Mouse (Mus musculus): ENCODE data around the gene Carhsp1. TPM values are rescaled to one million over a fixed set of nuclear protein-coding genes. Genes with fewer than 3 reads are reported as not detected.

Carhsp1 gene
- total and polyA plus RNA-seq, 3 experiments, result 19.5 to 28.0 TPM; not detected in 1

- Histone ChIP-seq H3K4me1 (ENCODE audit: control insufficient read depth in 1 of 2, insufficient read depth in 2 of 2, low read length in 2 of 2) (peaks cover 6 to 18% of the 10 kb centered on the region in 2 experiments), H3K9ac (ENCODE audit: control insufficient read depth, low read depth, low read length, poor library complexity, severe bottlenecking) (no peak overlapping the region), H3K36me3 (ENCODE audit: control insufficient read depth in 1 of 2, insufficient read depth in 2 of 2, low read length in 2 of 2) (peaks cover 0 to 10% of the 10 kb centered on the region in 2 experiments; a peak in 3 of 4 replicates), H3K27ac (ENCODE audit: control insufficient read depth, low read depth, low read length) (no peak overlapping the region), H3K9me3 (replicated peaks; ENCODE audit: insufficient read depth, low read length) (no peaks in the 10 kb centered on the region), H3K79me2 (ENCODE audit: control insufficient read depth, insufficient read depth, low read length, poor library complexity) (no peaks in the 10 kb centered on the region; the same call in 1 of the 2 replicates), H3K27me3 (ENCODE audit: control insufficient read depth in 1 of 2, insufficient read depth in 2 of 2, low read length in 2 of 2) (no peaks in the 10 kb centered on the region), H3K4me3 (ENCODE audit: control insufficient read depth in 1 of 2, insufficient read depth in 1 of 2, low read depth in 2 of 2, low read length in 2 of 2) (no peak overlapping the region)
- no peak for TF ChIP-seq MYC (IDR thresholded peaks at IDR 0.05; ENCODE audit: low read depth, low read length)
- TF ChIP-seq ZMIZ1 (IDR thresholded peaks at IDR 0.05; ENCODE audit: low read depth, low read length), result no peak
- no peak for TF ChIP-seq E2F4 (IDR thresholded peaks at IDR 0.05; ENCODE audit: borderline replicate concordance, low read depth, low read length)
- TF ChIP-seq EP300 (IDR thresholded peaks at IDR 0.05; ENCODE audit: low read depth in 1 of 2, low read length in 2 of 2), result no peak
- TF ChIP-seq MAX (IDR thresholded peaks at IDR 0.05; ENCODE audit: low read length), result no peak
- no peak for TF ChIP-seq USF1 (IDR thresholded peaks at IDR 0.05; ENCODE audit: low read depth, low read length)
- no peak for TF ChIP-seq ELF1 (IDR thresholded peaks at IDR 0.05; ENCODE audit: low read depth, low read length)
- TF ChIP-seq GABPA (IDR thresholded peaks at IDR 0.05; ENCODE audit: low read depth, low read length), result no peak
- no peak for TF ChIP-seq POLR2A (IDR thresholded peaks at IDR 0.05; ENCODE audit: control insufficient read depth in 1 of 2, insufficient read depth in 1 of 2, low read depth in 1 of 2, low read length in 2 of 2, poor library complexity in 1 of 2)
- no peak for TF ChIP-seq CHD2 (IDR thresholded peaks at IDR 0.05; ENCODE audit: low read length)
- TF ChIP-seq USF2 (IDR thresholded peaks at IDR 0.05; ENCODE audit: borderline replicate concordance in 1 of 2, insufficient read depth in 1 of 2, low read depth in 1 of 2, low read length in 2 of 2), result no peak
- TF ChIP-seq HCFC1 (IDR thresholded peaks at IDR 0.05; ENCODE audit: low read depth, low read length), result no peak
- TF ChIP-seq GATA1 (IDR thresholded peaks at IDR 0.05; ENCODE audit: low read depth, low read length), result no peak
- TF ChIP-seq RAD21 (IDR thresholded peaks at IDR 0.05; ENCODE audit: low read depth, low read length), result no peak
- TF ChIP-seq ETS1 (IDR thresholded peaks at IDR 0.05; ENCODE audit: low read depth, low read length), result no peak
- DNase-seq (ENCODE audit: low read depth, low spot score), result no peak
Observed at GRCm38 (mm10) chr16:8665367-8665766, 6.6 kb downstream of the Carhsp1 start.

DNA sequence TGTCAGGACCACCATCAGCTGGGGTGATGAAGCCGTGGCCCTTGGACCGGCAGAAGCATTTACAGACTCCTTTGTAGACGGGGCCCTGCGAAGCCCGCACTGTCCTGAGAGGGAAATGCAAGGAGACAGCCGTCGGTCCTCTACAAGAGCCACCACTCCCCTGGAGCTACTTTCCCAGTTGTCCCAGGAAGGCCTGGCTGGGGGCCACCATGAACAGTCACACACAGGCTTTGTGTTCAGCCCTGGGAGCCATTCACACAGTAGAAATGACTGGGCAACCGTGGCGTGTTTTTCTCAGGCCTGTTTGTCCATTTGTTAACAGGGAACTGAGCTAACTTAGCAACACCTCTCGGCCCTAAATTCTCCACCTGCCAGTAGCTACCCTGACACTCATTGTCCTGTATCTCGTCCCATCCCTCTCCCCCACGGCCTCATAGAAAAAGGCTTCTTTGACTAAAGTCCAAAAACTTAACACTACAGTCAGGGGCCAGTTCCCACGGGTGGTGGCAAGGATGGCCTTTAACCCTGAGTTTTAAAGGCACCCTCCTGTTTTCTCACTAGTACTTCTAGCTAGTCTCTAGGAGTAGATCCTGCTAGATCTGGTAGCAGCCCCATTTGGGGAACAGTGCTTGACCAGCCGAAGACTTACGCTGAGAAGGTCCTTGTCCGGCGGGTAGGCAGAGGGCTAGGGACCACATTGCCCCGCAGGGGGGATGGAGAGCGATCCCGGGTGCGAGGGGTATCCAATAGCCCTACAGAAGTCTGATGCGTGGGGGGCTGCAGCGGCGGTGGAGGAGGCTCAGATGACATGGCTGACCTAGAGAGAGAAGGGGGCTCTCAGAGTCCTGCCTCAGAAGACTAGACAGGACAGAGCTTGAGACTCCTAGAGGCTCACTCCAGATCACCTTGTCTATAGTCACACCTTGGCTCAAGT, 8.1 kb downstream of the Carhsp1 start:
- H3K36me3 ChIP-seq (ENCODE audit: control insufficient read depth in 1 of 2, insufficient read depth in 2 of 2, low read length in 2 of 2), result peaks cover 0 to 10% of the 10 kb centered on the region in 2 experiments; a peak in 3 of 4 replicates
- no peak overlapping the region for H3K27ac ChIP-seq (ENCODE audit: control insufficient read depth, low read depth, low read length)
- TF ChIP-seq CHD2 (IDR thresholded peaks at IDR 0.05; ENCODE audit: low read length), result no peak
- no peak for TF ChIP-seq KAT2A (conservative IDR thresholded peaks at IDR 0.05; ENCODE audit: low read depth, low read length)
- no peak for TF ChIP-seq MAZ (IDR thresholded peaks at IDR 0.05; ENCODE audit: low read depth, low read length)
- TF ChIP-seq NRF1 (IDR thresholded peaks at IDR 0.05; ENCODE audit: insufficient read depth, low read depth, low read length, poor library complexity, severe bottlenecking), result no peak
- TF ChIP-seq GATA1 (IDR thresholded peaks at IDR 0.05; ENCODE audit: low read depth, low read length), result no peak
- TF ChIP-seq MYB (IDR thresholded peaks at IDR 0.05; ENCODE audit: low read depth, low read length), result no peak
- H3K4me1 ChIP-seq (ENCODE audit: control insufficient read depth in 1 of 2, insufficient read depth in 2 of 2, low read length in 2 of 2), result peaks cover 6 to 17% of the 10 kb centered on the region in 2 experiments
- H3K9ac ChIP-seq (ENCODE audit: control insufficient read depth, low read depth, low read length, poor library complexity, severe bottlenecking), result no peak overlapping the region
- H3K4me3 ChIP-seq (ENCODE audit: control insufficient read depth in 1 of 2, insufficient read depth in 1 of 2, low read depth in 2 of 2, low read length in 2 of 2), result no peak overlapping the region
- H3K9me3 ChIP-seq (replicated peaks; ENCODE audit: insufficient read depth, low read length), result no peaks in the 10 kb centered on the region
- no peaks in the 10 kb centered on the region for H3K27me3 ChIP-seq (ENCODE audit: control insufficient read depth in 1 of 2, insufficient read depth in 2 of 2, low read length in 2 of 2)
- no peaks in the 10 kb centered on the region; the same call in 1 of the 2 replicates for H3K79me2 ChIP-seq (ENCODE audit: control insufficient read depth, insufficient read depth, low read length, poor library complexity)
- no peak for DNase-seq (ENCODE audit: low read depth, low spot score)

All from MEL (cell line).